Mouse (Mus musculus) cerebral cortex, adult 2 months (tissue): ENCODE results near the gene Slc25a4.

ENCODE experiments used
- WGBS: fragments of 180-500 bp; shearing (Covaris S2); methylation state at CpG from one replicate; pipeline ENCODE4 v1.1.7; 2018; 5-methylcytosine and 5-hydroxymethylcytosine counted together

Slc25a4 gene

DNA sequence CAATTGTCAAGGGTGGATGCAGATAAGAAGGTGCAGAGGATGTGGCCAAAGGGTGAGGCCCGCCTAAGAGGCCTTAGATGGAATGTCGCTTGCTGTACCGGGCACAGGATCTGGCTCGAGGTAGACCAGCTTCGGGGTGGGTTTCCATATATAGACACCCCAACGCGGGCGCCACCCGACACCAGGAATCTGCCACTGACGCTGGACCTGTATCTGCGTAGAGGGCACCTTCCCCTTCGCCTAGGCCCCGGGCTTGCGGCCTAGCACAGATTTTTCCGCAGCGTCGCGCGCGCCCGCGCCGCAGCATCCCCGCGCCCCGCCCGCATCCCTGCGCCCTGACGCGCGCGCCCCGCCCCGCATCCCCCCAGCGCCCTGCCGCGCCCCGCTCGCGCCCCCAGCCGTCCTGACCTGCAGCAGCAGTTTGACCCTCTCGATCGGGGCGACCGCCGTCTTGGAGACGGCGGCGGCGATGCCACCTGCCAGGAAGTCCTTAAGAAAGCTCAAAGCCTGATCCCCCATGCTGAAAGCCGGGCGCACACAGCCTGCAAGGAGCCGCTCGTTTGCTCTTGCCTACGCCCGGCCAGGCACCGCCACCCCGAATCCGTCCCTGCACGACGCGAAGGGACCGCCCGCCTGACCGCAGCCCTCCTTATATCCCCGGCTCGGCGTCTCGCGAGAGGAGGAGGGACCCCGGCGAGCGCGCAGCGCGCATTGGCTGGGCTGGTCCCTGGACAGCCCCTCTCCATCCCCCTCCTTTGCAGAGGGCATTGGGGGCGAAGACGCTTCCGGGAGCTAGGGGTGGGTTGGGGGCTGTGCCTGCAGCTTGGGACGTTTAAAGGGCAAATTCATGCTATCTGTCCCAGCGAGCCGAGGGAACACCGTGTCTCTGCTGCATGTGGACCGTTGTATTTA, at the start of gene Slc25a4:
Slc25a4 (minus strand) TSS at position 881 of the 912 bp plus-strand sequence.
- WGBS, result under 1% methylated on average over 77 of the region's 84 CpGs

DNA sequence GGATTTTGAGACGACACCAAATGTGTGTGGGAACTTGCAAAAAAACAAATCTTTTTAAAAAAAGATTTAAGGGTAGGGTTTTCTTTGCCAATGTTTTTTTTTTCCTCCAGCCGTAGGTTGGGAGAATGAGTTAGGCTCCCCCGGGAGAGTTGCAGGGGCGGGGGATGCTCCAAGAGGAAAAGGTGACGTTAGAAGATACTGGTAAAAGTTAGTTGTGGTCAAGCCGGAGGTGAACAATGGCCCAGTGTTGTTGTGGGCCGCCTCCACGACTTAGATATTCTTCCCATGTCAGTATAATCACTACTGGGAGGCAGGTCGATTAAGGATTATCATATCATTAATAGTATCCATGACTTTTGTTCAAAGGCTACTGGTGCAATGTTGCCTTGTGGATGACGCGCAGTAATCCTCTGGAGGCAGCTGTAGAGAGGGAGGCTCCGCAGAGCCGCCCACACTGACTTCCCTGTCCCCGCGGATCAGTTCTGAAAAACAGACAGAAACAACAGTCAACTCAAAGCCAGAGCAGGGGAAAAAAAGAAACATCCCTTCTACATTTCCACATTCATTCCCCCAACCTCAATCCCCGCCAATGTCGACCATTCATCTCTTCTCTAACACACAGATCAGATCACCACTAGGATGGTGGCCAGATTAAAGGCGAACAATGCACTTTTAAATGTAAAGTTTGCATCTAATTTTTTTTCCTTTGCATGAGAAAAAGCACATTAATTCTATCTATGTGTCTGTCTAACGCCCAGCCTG, 47.0 kb upstream of the Slc25a4 start:
- 29% methylated on average over 19 of the region's 19 CpGs for WGBS

DNA sequence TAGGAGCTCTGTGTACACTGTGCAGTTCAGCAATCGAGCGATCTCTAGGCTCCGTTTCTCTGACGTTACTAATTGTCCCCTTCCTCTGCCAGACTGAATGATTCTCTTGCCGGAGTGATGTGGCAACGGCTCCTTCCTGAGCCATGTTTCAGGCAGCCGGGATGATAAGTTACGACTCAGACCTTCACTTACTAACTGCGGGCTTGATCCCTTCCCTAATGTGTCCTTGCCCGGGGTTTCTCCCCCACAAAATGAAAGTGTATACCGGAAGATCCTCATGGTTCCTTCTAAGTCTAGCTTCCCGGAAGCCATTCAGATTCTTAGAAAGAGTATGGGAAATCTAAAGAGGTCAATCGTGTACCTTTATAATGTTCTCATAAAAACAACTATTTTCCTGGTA, 41.4 kb upstream of the Slc25a4 start:
- 76% methylated on average over 13 of the region's 13 CpGs for WGBS

DNA sequence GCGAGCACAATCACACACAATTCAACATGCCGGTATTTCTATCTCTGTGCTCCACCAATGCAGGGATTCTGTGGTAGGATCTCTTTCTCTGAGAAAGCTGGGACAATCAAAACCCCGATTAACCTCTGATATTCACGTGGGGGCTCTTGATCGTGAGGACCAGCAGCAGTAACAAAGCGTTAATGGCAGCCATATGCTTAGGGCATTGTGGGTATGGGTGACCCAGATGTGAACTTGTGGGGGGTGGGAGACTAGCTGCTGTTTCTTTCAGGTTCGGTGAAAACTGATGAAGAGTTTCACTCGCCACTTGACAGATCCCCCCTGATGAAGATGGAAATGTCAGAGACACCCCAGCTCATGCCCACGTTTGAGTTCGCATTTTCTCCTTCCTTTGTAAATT, 40.5 kb upstream of the Slc25a4 start:
- WGBS, result 46% methylated on average over 10 of the region's 10 CpGs

DNA sequence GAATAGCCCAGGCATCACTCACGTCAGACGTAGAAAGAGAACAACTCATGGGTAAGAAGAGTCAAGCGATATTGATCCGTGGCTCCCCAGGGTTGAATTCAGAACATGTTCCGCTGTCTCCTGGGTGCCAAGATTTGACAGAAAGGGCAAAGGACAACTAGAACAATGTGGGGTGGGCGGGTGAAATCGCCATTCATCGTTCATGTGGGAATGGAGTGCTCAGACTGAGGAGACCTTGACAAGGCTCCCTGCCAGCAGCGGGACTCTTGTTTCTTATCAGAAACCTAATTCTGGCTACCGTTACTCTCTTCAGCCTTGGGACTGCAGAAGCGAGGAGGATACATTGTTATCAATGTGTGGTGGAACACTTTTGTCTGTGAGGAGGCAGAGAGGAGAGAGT, 35.3 kb upstream of the Slc25a4 start:
- WGBS, result 68% methylated on average over 11 of the region's 11 CpGs

DNA sequence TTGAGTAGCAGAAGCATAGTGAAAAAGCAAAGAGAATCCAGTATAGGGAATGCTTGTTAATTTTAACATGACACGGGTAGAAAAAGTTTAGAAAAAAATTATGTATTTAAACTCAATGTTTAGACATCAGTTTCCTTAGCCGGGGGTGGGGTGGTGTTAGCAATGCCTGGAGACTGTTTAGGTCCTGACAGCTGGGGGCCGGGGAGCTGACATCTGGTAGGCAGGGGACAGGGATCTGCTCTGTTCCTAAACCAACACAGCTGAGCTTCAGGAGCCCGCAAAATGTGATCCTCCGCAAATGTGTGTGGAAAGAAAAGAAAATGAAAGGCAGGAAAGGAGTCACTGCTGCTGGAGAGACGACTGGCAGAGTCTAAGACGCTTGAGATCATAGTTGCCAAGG, 31.9 kb upstream of the Slc25a4 start:
- 49% methylated on average over 7 of the region's 7 CpGs for WGBS

DNA sequence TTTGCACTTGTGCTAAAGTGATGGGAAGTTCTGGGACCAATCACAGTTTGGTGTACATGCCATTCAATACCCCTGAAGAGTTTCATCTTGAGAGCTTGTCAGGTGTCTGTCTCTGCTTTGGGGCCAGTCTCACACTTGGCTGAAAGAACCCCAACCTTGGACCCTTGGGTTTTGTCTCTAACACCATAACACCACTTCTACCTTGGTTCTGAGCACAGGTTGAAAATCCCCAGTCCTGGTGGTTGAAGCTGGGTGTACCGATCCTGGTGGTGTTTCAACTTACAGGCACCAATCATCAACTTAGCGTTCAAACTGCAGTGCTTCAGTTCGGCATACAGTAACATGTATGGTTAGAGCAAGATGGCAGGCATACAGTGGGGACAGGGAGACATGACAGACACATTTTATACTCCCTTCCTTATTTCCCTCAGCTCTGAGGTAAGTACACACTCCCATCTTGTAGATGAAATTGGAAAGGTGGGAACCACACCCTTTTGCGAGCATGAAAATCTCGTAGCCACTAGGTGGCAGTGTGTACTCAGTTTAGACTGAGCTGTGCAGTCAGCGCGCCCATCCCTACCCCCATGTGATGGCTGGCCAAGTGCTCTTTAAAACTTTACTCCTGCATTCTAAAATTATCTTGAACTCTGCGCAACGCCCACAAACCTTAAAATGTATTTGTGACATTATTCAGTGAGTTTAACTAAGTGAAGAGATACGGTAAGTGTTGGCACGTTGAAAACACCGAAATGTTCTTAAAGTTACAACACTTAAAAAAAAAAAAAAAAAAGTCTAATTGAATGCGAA, 30.7 kb upstream of the Slc25a4 start:
- WGBS, result 21% methylated on average over 13 of the region's 13 CpGs

DNA sequence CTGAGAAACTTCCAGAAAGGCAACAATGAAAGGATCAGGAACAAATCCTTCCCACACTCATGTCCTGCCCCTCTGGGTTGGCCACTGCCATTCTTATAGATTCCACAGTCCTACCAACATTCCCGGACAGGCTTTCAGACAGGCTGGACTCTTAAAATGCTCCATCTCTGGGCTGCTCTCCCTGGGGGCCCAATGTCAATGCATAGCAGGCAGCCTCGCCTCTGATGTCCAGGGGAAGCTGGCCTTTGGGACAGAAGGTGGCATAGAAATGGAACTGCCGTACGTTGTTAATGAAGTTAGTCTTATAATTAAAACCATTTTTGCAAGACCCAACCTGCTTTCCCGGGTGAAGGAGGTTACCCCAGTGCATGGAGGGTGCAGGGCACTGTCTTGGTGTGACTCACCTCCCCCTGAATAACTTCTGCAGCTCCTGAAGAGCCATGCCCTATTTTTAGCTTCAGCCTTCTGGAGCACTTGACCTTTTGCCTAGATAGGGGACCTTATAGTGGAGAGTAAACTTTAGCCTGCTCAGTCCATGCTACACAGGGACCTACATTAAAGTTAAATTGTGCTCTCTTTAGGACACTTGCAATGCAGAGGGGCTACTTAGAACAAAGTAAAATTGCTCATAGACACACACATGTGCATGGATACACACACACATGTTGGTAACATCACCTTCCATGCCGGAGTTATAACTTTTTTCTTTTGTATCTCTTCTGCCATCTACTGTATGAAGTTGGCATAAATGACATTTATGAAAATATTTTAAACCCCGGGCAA, 25.5 kb upstream of the Slc25a4 start:
- 56% methylated on average over 7 of the region's 7 CpGs for WGBS

DNA sequence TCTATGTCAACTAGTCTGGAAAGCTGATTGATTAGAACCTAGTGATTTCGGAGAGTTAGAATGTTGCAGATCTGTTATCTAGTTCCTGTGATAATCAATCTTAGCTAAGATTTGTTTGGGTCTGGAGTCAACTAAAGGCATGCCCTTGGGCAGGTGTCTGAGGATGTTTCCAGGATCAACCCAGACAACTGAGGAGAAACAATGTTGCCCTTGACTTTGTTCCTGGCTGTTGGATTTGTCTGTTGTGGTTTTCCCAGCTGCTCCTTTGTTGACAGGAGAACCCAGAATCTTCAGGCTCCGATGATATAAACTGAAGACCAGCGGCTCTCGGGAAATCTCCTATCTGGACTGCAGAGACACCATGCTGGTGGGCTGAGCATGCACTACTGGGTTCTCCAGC, 23.7 kb upstream of the Slc25a4 start:
- 90% methylated on average over 4 of the region's 4 CpGs for WGBS

DNA sequence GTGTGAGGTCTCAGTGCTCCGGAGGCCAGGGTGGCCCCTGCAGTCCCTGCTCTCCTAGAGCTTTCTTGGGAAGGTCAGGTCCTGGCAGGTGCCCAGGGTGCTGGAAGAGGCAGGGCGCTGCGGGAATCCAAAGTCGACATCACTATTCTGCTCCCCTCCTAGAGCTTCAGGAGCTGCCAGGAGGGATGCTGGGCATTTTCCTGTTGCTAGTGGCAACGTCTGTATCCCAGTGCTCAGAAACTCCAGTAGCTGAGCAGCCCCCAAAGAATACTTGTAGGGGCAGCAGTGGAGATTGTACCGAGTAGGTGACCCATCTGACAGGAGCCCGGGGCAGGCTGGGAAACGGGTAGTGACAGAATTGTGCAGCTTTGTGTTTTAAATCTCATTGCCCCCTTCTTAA, 21.7 kb upstream of the Slc25a4 start:
- WGBS, result 28% methylated on average over 8 of the region's 8 CpGs

DNA sequence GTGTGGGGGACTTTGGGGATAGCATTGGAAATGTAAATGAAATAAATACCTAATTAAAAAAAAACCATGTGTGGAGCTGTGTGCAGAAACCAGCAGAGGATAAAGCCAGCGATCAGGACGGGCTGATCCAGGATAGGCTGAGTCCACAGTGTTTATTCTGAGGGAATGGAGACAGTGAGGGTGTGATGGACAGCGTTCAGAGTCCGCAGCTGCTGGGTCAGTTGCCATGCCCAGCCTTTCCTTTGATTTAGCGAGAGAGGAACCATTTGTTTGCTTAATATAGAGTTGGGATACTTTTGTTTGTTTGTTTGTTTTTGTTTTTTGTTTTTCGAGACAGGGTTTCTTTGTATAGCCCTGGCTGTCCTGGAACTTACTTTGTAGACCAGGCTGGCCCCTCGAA, 20.9 kb upstream of the Slc25a4 start:
- 81% methylated on average over 7 of the region's 7 CpGs for WGBS

DNA sequence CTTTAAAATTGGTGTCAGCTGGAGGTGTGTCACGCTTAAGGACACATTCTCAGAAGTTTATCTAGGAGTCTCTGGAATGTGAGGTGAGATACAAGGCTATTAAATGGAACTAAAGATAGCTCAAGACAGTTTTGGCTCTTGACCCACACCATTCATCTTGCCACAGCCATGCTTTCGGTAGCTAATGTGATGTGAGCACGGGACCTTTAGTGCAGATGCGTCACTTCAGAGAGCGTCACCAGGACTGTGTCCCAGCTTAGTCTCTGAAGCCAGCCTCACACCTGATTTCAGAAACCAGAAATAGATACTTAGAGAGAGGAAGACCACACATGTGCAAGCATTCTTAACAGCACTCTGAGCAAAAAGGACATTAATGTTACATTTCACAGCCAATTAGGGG, 15.5 kb upstream of the Slc25a4 start:
- WGBS, result 93% methylated on average over 5 of the region's 5 CpGs

DNA sequence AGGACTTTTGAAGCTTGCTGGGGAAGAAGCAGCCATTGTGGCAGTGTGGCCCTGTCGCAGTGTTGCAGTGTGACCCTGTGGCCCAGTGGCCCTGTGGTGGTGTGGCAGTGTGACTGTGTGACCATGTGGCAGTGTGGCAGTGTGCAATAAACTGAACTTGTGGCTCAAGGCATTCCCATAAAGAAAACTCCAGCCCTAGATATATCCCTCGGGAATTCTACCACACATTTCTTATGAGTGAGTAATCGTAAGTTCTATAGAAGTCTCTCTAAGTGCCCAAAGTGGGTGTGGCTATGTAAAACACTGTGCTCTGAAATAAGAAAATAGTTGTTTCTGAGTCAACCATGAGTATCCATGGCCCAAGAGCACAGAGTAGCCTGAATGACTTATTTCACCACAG, 14.4 kb upstream of the Slc25a4 start:
- 65% methylated on average over 3 of the region's 3 CpGs for WGBS

DNA sequence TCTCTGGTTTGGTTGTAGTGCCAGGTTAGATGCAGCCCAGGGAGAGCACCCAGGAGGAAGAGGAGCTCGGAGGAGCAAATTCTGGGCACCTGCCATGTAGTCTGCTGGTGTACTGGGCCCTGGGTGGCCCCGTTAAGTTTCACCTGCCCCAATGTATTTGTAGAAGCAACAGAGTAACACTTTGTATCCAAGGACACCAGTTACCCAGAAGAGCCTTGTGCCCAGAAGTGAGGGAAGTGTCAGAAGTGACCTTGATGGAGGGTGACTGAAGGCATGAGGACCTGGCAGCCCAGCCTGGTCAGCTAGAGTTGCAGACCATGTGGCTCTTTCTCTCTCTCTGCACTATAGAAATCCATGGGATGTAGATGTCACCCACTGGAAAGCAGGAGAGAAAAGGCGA, 9.5 kb upstream of the Slc25a4 start:
- WGBS, result 77% methylated on average over 3 of the region's 3 CpGs

DNA sequence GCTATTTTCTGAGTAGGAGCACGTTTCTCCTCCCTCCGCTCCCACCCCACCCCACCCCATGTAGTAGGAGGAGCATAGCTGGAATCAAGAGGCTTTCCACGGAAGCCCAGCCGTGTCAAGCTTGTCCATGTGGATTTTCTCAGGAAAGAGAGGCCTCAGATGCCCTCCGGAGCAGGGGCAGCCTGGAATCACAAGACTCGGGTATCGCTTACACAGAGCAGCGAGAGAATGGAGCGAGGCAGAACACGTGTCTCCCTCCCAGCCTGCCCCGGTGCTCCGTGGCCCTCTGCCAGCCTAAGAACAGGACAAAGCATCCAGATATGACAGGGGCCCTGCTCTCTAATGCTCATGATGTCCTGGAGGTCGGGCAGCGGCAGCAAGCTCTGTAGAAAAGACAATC, 5.8 kb upstream of the Slc25a4 start:
- WGBS, result under 1% methylated on average over 14 of the region's 14 CpGs

DNA sequence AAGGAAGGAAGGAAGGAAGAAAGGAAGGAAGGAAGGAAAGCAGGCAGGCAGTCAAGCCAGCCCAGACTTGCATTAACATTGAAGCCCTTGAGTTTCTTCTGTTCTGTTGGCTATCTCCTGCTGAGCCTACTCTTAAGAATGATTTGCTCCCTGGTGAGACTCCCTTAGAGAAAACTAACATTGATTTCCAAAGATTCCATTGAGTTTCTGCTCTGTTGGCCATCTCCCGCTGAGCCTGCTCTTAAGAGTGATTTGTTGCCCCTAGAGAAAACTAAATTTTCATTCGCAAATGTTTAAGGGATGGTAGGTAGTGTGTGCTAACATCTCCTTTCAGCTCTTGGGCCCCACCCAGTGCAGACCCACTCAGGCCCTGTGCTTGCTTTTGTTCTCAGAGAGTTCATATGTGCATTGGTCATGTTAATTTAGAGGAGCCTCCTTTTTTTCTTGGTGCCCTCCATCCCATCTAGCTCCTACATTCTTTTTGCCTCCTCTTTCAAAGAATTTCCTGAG, 2.9 kb upstream of the Slc25a4 start:
- 87% methylated on average over 2 of the region's 2 CpGs for WGBS

DNA sequence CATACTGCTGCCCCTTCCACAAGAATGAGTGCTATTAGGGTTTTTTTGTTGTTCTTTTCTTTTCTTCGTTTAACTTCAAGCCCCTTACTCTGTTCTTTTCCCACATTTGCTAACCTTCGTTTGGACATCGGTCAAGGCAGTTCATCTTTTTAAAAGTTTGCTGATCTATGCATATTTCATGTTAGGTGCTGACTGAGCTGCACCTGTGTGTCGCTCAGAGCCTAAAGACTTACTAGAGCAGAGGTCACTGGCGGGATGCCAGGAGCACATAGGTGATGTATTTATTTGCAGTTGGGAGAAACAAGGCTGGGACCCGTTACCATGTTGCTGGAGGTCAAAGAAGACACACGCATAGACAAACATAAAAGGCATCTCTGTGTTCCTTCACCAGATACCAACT, 1.1 kb upstream of the Slc25a4 start:
- WGBS, result 52% methylated on average over 7 of the region's 7 CpGs

DNA sequence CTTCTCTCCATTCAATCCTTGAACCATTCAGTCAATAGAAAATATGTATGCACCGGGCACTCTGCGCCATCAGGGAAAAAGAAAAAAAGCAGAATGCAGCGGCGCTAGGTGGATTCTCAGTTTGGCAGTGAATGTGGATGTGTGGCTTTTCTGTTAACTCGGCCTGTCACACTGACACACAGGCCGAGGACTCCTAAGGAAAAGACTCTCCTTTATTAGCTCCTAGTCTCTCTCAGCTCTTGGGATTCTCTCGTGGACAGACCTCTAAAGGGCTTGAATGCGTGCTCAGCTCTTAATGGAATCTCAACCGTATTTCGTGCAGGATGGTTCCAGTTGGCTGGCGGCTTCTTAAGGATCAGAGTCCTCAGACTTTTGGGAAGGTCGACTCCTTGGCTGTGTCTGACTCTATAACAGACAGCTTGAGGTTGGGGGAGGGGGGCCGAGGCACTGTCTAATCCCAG, 557 bp upstream of the Slc25a4 start:
- 11% methylated on average over 13 of the region's 13 CpGs for WGBS

DNA sequence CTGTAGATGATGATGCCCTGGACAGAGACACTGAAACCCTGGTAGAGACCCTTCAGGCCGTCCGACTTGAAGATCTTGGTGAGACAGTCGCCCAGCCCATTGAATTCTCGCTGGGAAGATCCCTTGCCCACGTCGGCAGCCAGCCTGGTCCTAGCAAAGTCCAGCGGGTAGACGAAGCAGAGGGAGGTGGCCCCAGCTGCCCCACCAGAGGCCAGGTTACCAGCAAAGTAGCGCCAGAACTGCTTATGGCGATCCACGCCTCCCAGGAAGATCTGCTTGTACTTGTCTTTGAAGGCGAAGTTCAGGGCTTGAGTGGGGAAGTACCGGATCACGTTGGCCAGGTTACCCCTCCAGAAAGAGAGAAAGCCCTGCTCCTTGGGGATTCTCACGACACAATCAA, 2.0 kb downstream of the Slc25a4 start:
- 29% methylated on average over 15 of the region's 15 CpGs for WGBS

DNA sequence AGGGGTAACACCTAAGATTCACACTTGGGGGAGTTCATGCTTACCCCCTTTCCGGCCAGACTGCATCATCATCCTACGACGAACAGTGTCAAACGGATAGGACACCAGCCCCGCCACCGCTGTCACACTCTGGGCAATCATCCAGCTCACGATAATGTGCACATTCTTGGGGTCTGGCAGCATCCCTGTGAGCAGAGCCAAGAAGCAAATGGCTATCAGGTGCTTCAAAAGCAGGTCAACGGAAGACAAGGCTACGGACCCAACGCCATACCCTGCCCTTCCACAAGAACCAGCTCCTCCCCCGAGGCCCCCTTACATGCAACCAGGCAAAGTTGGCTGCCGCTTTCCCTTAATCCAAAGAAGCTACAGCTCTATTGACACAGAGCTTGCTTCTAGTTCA, 2.7 kb downstream of the Slc25a4 start:
- WGBS, result 17% methylated on average over 12 of the region's 12 CpGs

DNA sequence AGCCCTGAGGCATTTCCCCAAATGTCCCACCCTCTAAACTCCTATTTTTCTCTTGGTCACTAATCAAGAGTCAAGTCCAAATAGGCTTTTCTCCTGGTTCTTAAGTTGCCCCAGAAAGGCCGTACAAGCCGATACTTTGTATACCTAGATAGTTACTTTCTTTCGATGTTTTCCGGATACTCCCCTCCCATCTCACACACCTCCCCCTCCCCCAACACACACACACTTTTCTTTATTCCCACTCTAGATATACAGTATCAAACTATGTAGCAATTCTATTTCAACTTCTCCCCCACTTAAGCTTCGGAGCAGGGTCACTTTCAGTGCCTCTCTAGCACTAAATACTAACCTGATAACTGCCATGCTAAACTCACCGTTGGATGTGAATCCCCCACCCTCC, 5.0 kb downstream of the Slc25a4 start:
- whole genome bisulfite sequencing, result 67% methylated on average over 6 of the region's 6 CpGs
